Mouse (Mus musculus): ENCODE results near the gene Crim1. TPM values are rescaled to one million over a fixed set of nuclear protein-coding genes. Genes with fewer than 3 reads are reported as not detected.

Gene Crim1
- polyA plus RNA-seq, 1 experiment from 2014 or later, result 3.3 TPM

- no peak for ATAC-seq (ENCODE audit: insufficient number of reproducible peaks, low FRiP score)
- Histone ChIP-seq H3K9me3 (replicated peaks) (no peaks in the 10 kb centered on the region), H3K9ac (no peak overlapping the region), H3K27ac (ENCODE audit: poor library complexity, severe bottlenecking) (no peak overlapping the region), H3K4me2 (no peak overlapping the region), H3K4me1 (replicated peaks) (peaks cover 3% of the 10 kb centered on the region; the same call in 1 of the 2 replicates), H3K27me3 (replicated peaks) (no peaks in the 10 kb centered on the region), H3K36me3 (peaks cover 31% of the 10 kb centered on the region), H3K4me3 (no peak overlapping the region)
- WGBS, result 78% methylated on average over 8 of the region's 8 CpGs
These were observed 179.2 kb downstream of the Crim1 start for GRCm38 (mm10) chr17:78379079-78379729.

GRCm38 (mm10) chr17:78379730-78380245 is 179.7 kb downstream of the Crim1 start:
- peaks cover 31% of the 10 kb centered on the region for H3K36me3 ChIP-seq
- H3K4me2 ChIP-seq, result no peak overlapping the region
- no peaks in the 10 kb centered on the region for H3K9me3 ChIP-seq (replicated peaks)
- no peak overlapping the region for H3K9ac ChIP-seq
- H3K27ac ChIP-seq (ENCODE audit: poor library complexity, severe bottlenecking), result no peak overlapping the region
- 93% methylated on average over 11 of the region's 11 CpGs for WGBS
- ATAC-seq (ENCODE audit: insufficient number of reproducible peaks, low FRiP score), result no peak
- no peaks in the 10 kb centered on the region for H3K27me3 ChIP-seq (replicated peaks)
- peaks cover 3% of the 10 kb centered on the region; the same call in 1 of the 2 replicates for H3K4me1 ChIP-seq (replicated peaks)
- H3K4me3 ChIP-seq, result no peak overlapping the region

- Histone ChIP-seq H3K27ac (ENCODE audit: poor library complexity, severe bottlenecking) (no peak overlapping the region), H3K9me3 (replicated peaks) (no peaks in the 10 kb centered on the region), H3K9ac (no peak overlapping the region), H3K4me2 (no peak overlapping the region), H3K27me3 (replicated peaks) (no peaks in the 10 kb centered on the region), H3K4me3 (no peak overlapping the region), H3K36me3 (peaks cover 28% of the 10 kb centered on the region), H3K4me1 (replicated peaks) (no peaks in the 10 kb centered on the region)
- no peak for ATAC-seq (ENCODE audit: insufficient number of reproducible peaks, low FRiP score)
- 92% methylated on average over 3 of the region's 3 CpGs for WGBS
These were observed 182.3 kb downstream of the Crim1 start for GRCm38 (mm10) chr17:78382321-78382720.

- H3K27me3 ChIP-seq (replicated peaks), result no peaks in the 10 kb centered on the region
- no peak overlapping the region for H3K4me3 ChIP-seq
- H3K36me3 ChIP-seq, result 0 out of 2 replicates have a peak, but pooled peaks cover 10% of the 10 kb centered on the region
- H3K4me2 ChIP-seq, result no peak overlapping the region
- no peak overlapping the region for H3K9ac ChIP-seq
- H3K27ac ChIP-seq (ENCODE audit: poor library complexity, severe bottlenecking), result no peak overlapping the region
- H3K9me3 ChIP-seq (replicated peaks), result no peaks in the 10 kb centered on the region
- H3K4me1 ChIP-seq (replicated peaks), result peaks cover 8% of the 10 kb centered on the region
- no peak for ATAC-seq (ENCODE audit: insufficient number of reproducible peaks, low FRiP score)
- WGBS, result 50% methylated on average over 9 of the region's 9 CpGs
These were observed 187.6 kb downstream of the Crim1 start for GRCm38 (mm10) chr17:78387665-78388064.

DNA sequence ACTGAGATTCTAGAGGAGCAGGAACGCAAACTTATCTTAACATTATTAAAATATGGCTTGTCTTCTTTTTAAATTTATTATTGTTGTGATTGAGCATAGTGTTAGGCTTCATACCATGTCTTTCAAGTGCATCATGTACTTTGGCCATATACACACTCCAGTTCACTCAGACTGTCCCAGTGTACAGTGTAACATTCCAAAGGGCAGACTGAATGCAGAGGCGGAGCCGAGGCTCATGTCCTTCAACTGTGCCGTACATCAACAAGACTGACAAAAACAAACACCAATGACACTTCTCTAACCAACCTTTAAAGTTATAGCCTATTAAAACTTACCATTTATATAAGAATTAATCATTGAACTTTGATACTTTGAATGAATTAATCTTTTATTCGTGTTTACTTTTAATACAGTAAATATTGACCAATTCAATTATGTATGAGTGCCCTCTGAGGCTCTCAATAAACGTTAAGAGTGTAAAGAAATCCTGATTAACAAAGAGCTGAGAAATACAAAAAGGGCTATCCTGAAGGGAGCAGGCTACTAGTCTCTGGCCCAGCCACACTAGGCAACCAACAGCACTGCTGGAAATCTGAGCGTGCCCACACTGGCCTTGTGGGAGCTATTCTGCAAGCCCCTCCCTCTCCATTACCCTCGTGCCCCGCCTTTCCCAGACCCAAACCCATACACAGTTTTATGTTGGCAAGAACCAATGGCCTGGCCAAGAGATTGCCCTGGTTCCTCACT is 188.2 kb downstream of the Crim1 start:
- no peak for ATAC-seq (ENCODE audit: insufficient number of reproducible peaks, low FRiP score)
- H3K27me3 ChIP-seq (replicated peaks), result no peaks in the 10 kb centered on the region
- H3K4me2 ChIP-seq, result no peak overlapping the region
- H3K9me3 ChIP-seq (replicated peaks), result no peaks in the 10 kb centered on the region
- 0 out of 2 replicates have a peak, but pooled peaks cover 10% of the 10 kb centered on the region for H3K36me3 ChIP-seq
- H3K9ac ChIP-seq, result no peak overlapping the region
- no peak overlapping the region for H3K27ac ChIP-seq (ENCODE audit: poor library complexity, severe bottlenecking)
- H3K4me3 ChIP-seq, result no peak overlapping the region
- 78% methylated on average over 9 of the region's 9 CpGs for WGBS
- H3K4me1 ChIP-seq (replicated peaks), result peaks cover 8% of the 10 kb centered on the region

- Histone ChIP-seq H3K4me2 (no peak overlapping the region), H3K9me3 (replicated peaks) (no peaks in the 10 kb centered on the region), H3K4me3 (no peak overlapping the region), H3K36me3 (0 out of 2 replicates have a peak, but pooled peaks cover 7% of the 10 kb centered on the region), H3K4me1 (replicated peaks) (peaks cover 8% of the 10 kb centered on the region), H3K9ac (no peak overlapping the region), H3K27me3 (replicated peaks) (no peaks in the 10 kb centered on the region), H3K27ac (ENCODE audit: poor library complexity, severe bottlenecking) (no peak overlapping the region)
- 93% methylated on average over 5 of the region's 5 CpGs for WGBS
- ATAC-seq (ENCODE audit: insufficient number of reproducible peaks, low FRiP score), result no peak
These were observed 189.5 kb downstream of the Crim1 start for GRCm38 (mm10) chr17:78389573-78389972.

GRCm38 (mm10) chr17:78392401-78393087 is 192.5 kb downstream of the Crim1 start:
- Histone ChIP-seq H3K36me3 (peaks cover 13% of the 10 kb centered on the region), H3K27me3 (replicated peaks) (no peaks in the 10 kb centered on the region), H3K9ac (no peak overlapping the region), H3K27ac (ENCODE audit: poor library complexity, severe bottlenecking) (no peak overlapping the region), H3K4me2 (no peak overlapping the region), H3K9me3 (replicated peaks) (no peaks in the 10 kb centered on the region), H3K4me1 (replicated peaks) (peaks cover 6% of the 10 kb centered on the region), H3K4me3 (no peak overlapping the region)
- WGBS, result 60% methylated on average over 9 of the region's 9 CpGs
- no peak for ATAC-seq (ENCODE audit: insufficient number of reproducible peaks, low FRiP score)

DNA sequence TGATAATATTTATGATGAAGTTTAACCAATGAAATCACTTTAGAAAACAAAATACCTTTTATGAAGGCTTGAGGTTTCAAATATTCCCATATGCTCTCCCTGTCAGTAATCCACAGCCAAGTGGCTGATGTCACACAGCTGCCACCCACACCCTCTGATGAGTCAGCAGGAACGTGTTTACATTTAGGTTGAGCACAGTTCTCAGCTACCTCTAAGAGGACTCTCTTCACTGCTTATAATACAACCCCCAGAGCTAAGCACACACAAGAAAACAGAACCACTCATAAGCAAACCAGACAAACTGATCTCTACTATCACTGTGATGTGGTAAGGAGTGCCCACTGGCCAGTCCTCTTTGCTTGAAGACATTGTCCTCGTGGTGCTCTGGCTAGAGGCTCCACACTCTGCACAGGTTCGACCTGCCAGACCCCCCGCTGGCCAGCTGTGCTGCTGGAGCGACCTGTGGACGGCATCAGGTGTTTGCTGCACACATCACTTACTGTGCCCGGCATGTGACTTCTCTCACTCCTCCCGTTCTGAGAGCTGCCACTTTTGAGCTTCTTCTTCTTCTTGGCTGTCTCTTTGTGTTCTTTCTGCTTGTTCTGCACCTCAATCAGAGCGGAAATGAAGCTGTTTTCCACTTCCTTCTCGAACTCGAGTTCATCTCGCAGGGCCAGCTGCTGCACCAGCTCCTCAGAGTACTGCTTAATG is 200.2 kb downstream of the Crim1 start:
- Histone ChIP-seq H3K27me3 (replicated peaks) (no peaks in the 10 kb centered on the region), H3K4me2 (no peak overlapping the region), H3K27ac (ENCODE audit: poor library complexity, severe bottlenecking) (peak overlapping the region; percentile 8; the same call in 1 of the 2 replicates), H3K9ac (no peak overlapping the region), H3K4me3 (no peak overlapping the region), H3K4me1 (replicated peaks) (peaks cover 36% of the 10 kb centered on the region), H3K9me3 (replicated peaks) (no peaks in the 10 kb centered on the region), H3K36me3 (peaks cover 33% of the 10 kb centered on the region)
- peak; percentile 93 for ATAC-seq (ENCODE audit: insufficient number of reproducible peaks, low FRiP score)
- 70% methylated on average over 12 of the region's 12 CpGs for WGBS

DNA sequence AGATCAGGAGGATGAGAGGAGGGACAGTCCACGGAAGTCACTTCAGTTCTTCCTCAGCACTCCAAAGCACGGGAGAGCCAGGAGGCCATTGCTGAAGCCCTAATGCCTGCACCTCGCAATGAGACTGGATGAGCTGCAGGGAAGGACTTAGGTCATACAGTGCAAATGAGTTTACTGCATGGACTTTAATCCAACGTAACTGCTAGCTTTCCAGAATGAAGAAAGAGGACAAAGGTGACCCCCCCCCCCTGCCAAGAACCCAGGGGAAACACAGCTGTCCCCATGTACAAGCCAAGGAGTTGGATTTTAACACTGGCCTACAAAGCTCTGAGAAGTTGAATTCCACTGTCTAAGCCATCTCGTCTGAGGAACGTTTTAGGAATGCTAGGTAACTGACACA is 201.3 kb downstream of the Crim1 start:
- Histone ChIP-seq H3K27ac (ENCODE audit: poor library complexity, severe bottlenecking) (no peak overlapping the region), H3K36me3 (peaks cover 31% of the 10 kb centered on the region), H3K4me2 (no peak overlapping the region), H3K9ac (no peak overlapping the region), H3K4me3 (no peak overlapping the region), H3K27me3 (replicated peaks) (no peaks in the 10 kb centered on the region), H3K4me1 (replicated peaks) (peaks cover 39% of the 10 kb centered on the region), H3K9me3 (replicated peaks) (no peaks in the 10 kb centered on the region)
- no peak for ATAC-seq (ENCODE audit: insufficient number of reproducible peaks, low FRiP score)
- WGBS, result 59% methylated on average over 6 of the region's 6 CpGs

DNA sequence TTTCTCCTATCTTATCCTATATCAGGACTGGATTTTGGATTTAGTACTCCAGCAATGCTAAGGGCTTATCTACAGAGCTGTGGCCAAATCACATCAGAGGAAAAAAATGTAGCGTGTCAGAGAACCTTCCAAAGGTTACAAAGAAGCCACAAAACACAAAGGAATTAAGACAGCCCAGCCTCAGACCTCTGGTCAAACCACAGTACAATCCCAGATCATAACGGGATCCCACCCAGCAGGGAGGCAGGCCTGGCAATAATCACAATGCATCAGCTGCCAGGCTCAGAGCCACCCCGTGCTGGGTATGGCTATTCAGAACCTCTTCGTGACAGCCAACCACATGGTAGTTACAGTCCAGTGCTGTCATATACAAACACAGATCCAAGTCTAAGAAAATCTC is 201.7 kb downstream of the Crim1 start:
- Histone ChIP-seq H3K4me3 (no peak overlapping the region), H3K27ac (ENCODE audit: poor library complexity, severe bottlenecking) (no peak overlapping the region), H3K9ac (no peak overlapping the region), H3K4me2 (no peak overlapping the region), H3K9me3 (replicated peaks) (no peaks in the 10 kb centered on the region), H3K36me3 (peaks cover 31% of the 10 kb centered on the region), H3K4me1 (replicated peaks) (peaks cover 39% of the 10 kb centered on the region), H3K27me3 (replicated peaks) (no peaks in the 10 kb centered on the region)
- no peak for ATAC-seq (ENCODE audit: insufficient number of reproducible peaks, low FRiP score)
- WGBS, result 53% methylated on average over 4 of the region's 4 CpGs

All from heart, embryonic 12.5 days (tissue).